ENCODE assay signal across 19 mouse cellular contexts in the genomic region with DNA sequence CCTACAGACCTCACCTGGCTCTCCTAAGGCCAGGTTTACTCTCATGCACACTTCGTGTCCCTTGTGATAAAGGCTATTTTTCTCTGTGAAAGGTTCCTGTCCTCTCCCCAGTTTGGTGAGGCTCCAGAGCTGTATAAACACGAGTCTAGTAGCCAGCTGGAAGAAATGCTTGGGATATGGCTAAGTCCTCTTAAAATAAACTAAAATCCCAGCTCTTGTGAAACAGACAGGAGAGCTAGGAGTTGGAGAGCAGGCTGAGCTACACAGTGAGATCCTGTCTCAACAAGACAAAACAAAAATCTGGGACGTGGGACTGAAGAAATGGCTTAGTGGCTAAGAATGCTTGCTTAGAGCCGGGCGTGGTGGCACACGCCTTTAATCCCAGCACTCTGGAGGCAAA. TPM values are rescaled to one million over a fixed set of nuclear protein-coding genes. Genes with fewer than 3 reads are reported as not detected.
DNase-seq lines count a peak whose midpoint lies in the region; ATAC-seq lines count a peak whose summit lies in the region.
"Had no signal": no experiment of that assay in that cellular context is flagged by ENCODE, and none has a peak within 500 bp of the region (broad histone marks: within the 10 kb centered on the region; RNA-seq: fewer than 3 reads in every experiment).

No protein-coding gene starts in this region.

- H3K4me3 ChIP-seq in limb, embryonic 15.5 days: no peak overlapping the region
- H3K4me3 ChIP-seq in limb, embryonic 10.5 days: no peak overlapping the region
- H3K4me3 ChIP-seq: forebrain, embryonic 12.5 days; heart, embryonic 12.5 days had no signal

- H3K27ac ChIP-seq in limb, embryonic 15.5 days: peak overlapping the region; percentile 96
- no peak overlapping the region for H3K27ac ChIP-seq in limb, embryonic 10.5 days
- H3K27ac ChIP-seq: embryonic facial prominence, embryonic 15.5 days; forebrain, embryonic 12.5 days; neural tube, embryonic 12.5 days had no signal

- no peaks in the 10 kb centered on the region for H3K27me3 ChIP-seq in limb, embryonic 15.5 days
- H3K27me3 ChIP-seq in limb, embryonic 10.5 days (ENCODE audit: low read depth, poor library complexity, severe bottlenecking): no peaks in the 10 kb centered on the region
- H3K27me3 ChIP-seq: embryonic facial prominence, embryonic 15.5 days; limb, embryonic 12.5 days had no signal

- H3K9ac ChIP-seq in limb, embryonic 15.5 days: no peak overlapping the region
- H3K9ac ChIP-seq: embryonic facial prominence, embryonic 15.5 days; forebrain, embryonic 12.5 days; heart, embryonic 12.5 days; neural tube, embryonic 12.5 days had no signal

- peaks cover 48% of the 10 kb centered on the region for H3K4me1 ChIP-seq in limb, embryonic 15.5 days
- peaks cover 46% of the 10 kb centered on the region for H3K4me1 ChIP-seq in limb, embryonic 10.5 days

- no peak for DNase-seq in limb, embryonic 10.5 days (ENCODE audit: low spot score)
- DNase-seq in brain, adult 2 months (ENCODE audit: low read depth, low spot score): peak; percentile 47
- DNase-seq in gonadal fat pad, adult 2 months (ENCODE audit: low read depth): peak; percentile 91
- peak; percentile 55 for DNase-seq in lung, postnatal 25 days (ENCODE audit: low spot score)
- no peak for DNase-seq in embryo, embryonic 10.5 days (ENCODE audit: low spot score)
- DNase-seq in left cerebral cortex, adult 11 months (ENCODE audit: low spot score): no peak
- DNase-seq in right cerebral cortex, postnatal 36 days (ENCODE audit: low spot score in 2 of 2): no peak
- DNase-seq: adrenal gland, postnatal 14 days; B cell, adult 2 months; cerebellum, adult 2 months; gastrocnemius, postnatal 36 days; kidney, adult 9 months; layer of hippocampus, postnatal 36 days had no signal

- 70% methylated on average over 6 of the region's 6 CpGs for WGBS in limb, embryonic 15.5 days
- WGBS in limb, embryonic 10.5 days: 80% methylated on average over 6 of the region's 6 CpGs

- H3K36me3 ChIP-seq in limb, embryonic 15.5 days: peaks cover 33% of the 10 kb centered on the region
- peaks cover 38% of the 10 kb centered on the region for H3K36me3 ChIP-seq in limb, embryonic 10.5 days

- no peak for ATAC-seq in limb, embryonic 15.5 days (ENCODE audit: insufficient number of reproducible peaks, low FRiP score, low TSS enrichment, low read depth)

- H3K9me3 ChIP-seq in limb, embryonic 15.5 days: no peaks in the 10 kb centered on the region
- H3K9me3 ChIP-seq in limb, embryonic 10.5 days (replicated peaks): no peaks in the 10 kb centered on the region
- H3K9me3 ChIP-seq: embryonic facial prominence, embryonic 15.5 days; forebrain, embryonic 12.5 days; heart, embryonic 12.5 days; limb, embryonic 12.5 days; neural tube, embryonic 12.5 days had no signal

- no peak overlapping the region for H3K4me2 ChIP-seq in limb, embryonic 15.5 days

RNA-seq across cellular contexts. Expression of a gene that starts 3.9 kb away (rescaled TPM):
- polyA plus RNA-seq in limb, embryonic 15.5 days (2015; fragmentation: Nextera tagmentation; extraction: Ambion mirVana): 8.8 and 13.8 TPM in 2 replicates
- polyA plus RNA-seq in limb, embryonic 10.5 days (2016; fragmentation: Nextera tagmentation; extraction: Ambion mirVana): 6.7 and 10.7 TPM in 2 replicates
- 1.4 and 1.5 TPM in 2 replicates for polyA plus RNA-seq in gonadal fat pad, adult 2 months (2012; rRNA removed)

RNA-seq across cellular contexts. Expression of a gene that starts 7.5 kb away (rescaled TPM):
- polyA plus RNA-seq in limb, embryonic 15.5 days (2015; fragmentation: Nextera tagmentation; extraction: Ambion mirVana): 10.3 and 11.4 TPM in 2 replicates
- 24.1 and 24.5 TPM in 2 replicates for polyA plus RNA-seq in limb, embryonic 10.5 days (2016; fragmentation: Nextera tagmentation; extraction: Ambion mirVana)
- 7.1 and 8.9 TPM in 2 replicates for polyA plus RNA-seq in gonadal fat pad, adult 2 months (2012; rRNA removed)

RNA-seq across cellular contexts. Expression of a gene that starts 7.8 kb away (rescaled TPM):
- polyA plus RNA-seq in limb, embryonic 15.5 days (2015; fragmentation: Nextera tagmentation; extraction: Ambion mirVana): 7.3 and 7.4 TPM in 2 replicates
- 3.9 and 8.7 TPM in 2 replicates for polyA plus RNA-seq in limb, embryonic 10.5 days (2016; fragmentation: Nextera tagmentation; extraction: Ambion mirVana)
- polyA plus RNA-seq in gonadal fat pad, adult 2 months (2012; rRNA removed): 12.8 and 13.1 TPM in 2 replicates

RNA-seq across cellular contexts. Expression of a gene that starts 38.1 kb away (rescaled TPM):
- polyA plus RNA-seq in limb, embryonic 15.5 days (2015; fragmentation: Nextera tagmentation; extraction: Ambion mirVana): 45.0 and 47.9 TPM in 2 replicates
- polyA plus RNA-seq in limb, embryonic 10.5 days (2016; fragmentation: Nextera tagmentation; extraction: Ambion mirVana): 117 and 120 TPM in 2 replicates
- 2.4 and 2.5 TPM in 2 replicates for polyA plus RNA-seq in gonadal fat pad, adult 2 months (2012; rRNA removed)

RNA-seq across cellular contexts. Expression of a gene that starts 43.7 kb away (rescaled TPM):
- polyA plus RNA-seq in limb, embryonic 15.5 days (2015; fragmentation: Nextera tagmentation; extraction: Ambion mirVana): 488 and 521 TPM in 2 replicates
- 414 and 422 TPM in 2 replicates for polyA plus RNA-seq in limb, embryonic 10.5 days (2016; fragmentation: Nextera tagmentation; extraction: Ambion mirVana)
- 870 and 1,024 TPM in 2 replicates for polyA plus RNA-seq in gonadal fat pad, adult 2 months (2012; rRNA removed)

Comparison
In these comparisons a context has a peak if more than half of its experiments do, and no peak if none do; other contexts are left out.
1. DNase-seq: peak in brain, adult 2 months (single experiment), gonadal fat pad, adult 2 months (single experiment) and lung, postnatal 25 days (single experiment); none in limb, embryonic 10.5 days (single experiment), embryo, embryonic 10.5 days (single experiment), left cerebral cortex, adult 11 months (single experiment) and right cerebral cortex, postnatal 36 days (0 of 2).